Mouse (Mus musculus): ENCODE results near the gene Tmem63a.

DNA sequence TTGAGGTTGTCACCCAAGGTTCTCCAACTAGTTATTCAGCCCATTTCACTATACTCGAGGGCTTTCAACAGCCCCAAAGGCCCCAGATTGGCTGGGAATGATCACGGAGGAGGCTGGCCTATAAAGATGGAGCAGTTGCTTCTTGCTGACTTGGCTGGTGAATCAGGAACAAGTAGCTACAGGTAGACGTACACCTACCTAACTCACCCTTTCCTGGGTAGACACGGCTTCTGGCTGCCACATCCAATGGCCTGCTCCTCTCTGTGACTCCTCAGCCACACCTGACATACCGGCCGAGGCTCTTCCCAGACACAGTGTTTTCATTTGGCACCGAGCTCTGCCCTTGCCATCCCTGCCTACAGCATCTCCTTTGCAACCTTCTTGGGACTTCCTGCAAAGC is 25.1 kb downstream of the Tmem63a start:
- no peak for TF ChIP-seq TCF12 (IDR thresholded peaks at IDR 0.05; ENCODE audit: insufficient read depth, poor library complexity, severe bottlenecking)
- TF ChIP-seq MAX (IDR thresholded peaks at IDR 0.05; ENCODE audit: low read depth) = no peak
- no peak for TF ChIP-seq POLR2A (IDR thresholded peaks at IDR 0.05; ENCODE audit: insufficient read length, low read depth)
- TF ChIP-seq E2F4 (IDR thresholded peaks at IDR 0.05; ENCODE audit: insufficient read depth) = no peak
- no peak for TF ChIP-seq USF1 (IDR thresholded peaks at IDR 0.05; ENCODE audit: low read depth)
- TF ChIP-seq POLR2AphosphoS2 (IDR thresholded peaks at IDR 0.05; ENCODE audit: insufficient read length, low read depth) = no peak
- TF ChIP-seq TCF3 (IDR thresholded peaks at IDR 0.05; ENCODE audit: insufficient read length, low read depth) = no peak
- TF ChIP-seq MYOG (IDR thresholded peaks at IDR 0.05; ENCODE audit: control insufficient read depth in 1 of 3, insufficient read depth in 1 of 3, insufficient read length in 2 of 3, low read depth in 2 of 3) = no peak

All from myocyte (in vitro differentiated cells).